Mouse (Mus musculus) subcutaneous adipose tissue, adult 2 months (tissue): ENCODE data around the gene Slc25a34. TPM values are rescaled to one million over a fixed set of nuclear protein-coding genes. Genes with fewer than 3 reads are reported as not detected.

Source experiments
- polyA plus RNA-seq: library from polyadenylated mRNA; depleted of rRNA; stranded (reverse); fragments of >200 nt; gene quantifications from 2 replicates; pipeline ENCODE4 v1.2.3, GENCODE M21; 2012; ENCODE audit warnings: low replicate concordance; rRNA removed

Slc25a34 gene
- 1.8 and 3.0 TPM in 2 replicates for polyA plus RNA-seq

DNA sequence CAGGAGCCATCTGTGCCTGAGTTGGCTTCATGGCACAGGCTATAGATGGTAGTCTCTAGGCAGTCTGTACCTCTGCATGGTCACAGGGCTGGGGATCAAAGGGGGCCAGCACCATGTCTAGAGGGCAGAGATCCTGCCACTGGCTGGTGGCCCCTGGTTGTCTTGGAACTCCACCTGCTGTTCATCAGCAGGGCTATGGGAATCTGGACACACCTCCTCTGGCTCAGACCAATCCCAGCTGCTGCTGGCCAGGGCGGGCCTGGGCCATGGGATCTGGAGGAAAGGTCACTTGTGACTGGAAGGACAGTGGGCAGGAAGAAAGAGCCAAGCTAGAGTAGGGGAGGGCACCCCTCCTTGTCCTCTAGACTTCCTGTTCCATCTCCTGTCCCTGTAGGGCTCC is at the start of gene Slc25a34:
TSS of gene Slc25a34 (minus strand) at position 156 of the 400 bp plus-strand sequence.

DNA sequence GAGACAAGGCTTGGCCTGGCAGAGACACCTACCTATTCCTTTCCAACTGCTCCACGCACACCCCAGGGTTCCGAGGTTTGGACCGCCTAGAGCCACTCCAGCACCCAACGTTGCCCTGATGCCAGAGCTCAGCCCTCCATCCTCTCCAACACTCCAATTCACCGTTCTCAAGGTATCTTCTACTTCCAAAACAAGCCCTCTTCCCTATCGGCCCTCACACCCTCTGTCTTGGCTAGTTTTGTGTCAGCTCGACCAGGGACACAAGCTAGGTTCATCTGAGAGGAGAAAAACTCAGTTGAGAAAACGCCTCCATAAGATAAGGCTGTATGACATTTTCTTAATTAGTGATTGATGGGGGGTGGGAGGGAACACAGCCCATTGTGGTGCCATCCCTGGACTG is 41.2 kb upstream of the Slc25a34 start, which contains the start of gene Plekhm2:
TSS of gene Plekhm2 (minus strand) at position 101 of the 400 bp plus-strand sequence.

DNA sequence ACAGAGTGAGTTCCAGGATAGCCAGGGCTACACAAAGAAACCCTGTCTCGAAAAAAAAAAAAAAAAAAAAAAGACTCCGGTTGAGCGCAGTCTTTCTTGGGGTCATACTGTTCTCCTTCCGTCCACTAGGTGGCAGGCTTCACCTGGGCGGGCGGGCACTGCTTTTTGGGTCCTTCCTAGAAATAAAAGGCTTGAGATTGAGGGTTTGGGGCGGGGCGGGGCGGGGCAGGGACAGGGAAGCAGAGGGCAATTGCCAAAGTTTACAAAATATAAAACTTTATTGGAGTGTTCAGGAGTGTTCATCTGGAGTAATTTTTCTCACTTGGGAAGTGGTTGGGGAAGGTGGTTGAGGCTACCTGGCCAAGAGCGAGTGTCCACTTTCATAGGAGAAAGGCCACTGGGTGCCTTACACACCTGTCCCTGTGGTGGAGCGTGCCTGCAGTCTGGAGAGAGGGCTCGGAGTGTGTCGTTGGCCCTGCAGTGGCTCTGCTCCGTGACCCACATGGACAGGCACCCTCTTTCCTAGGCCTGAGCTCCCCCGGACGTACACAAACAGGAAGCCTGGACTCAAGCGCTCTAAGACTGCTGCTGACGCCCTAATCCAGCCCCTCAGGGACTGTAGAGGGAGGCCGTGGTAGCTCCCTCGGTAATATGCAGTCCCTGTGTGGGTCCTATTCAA is 4.9 kb downstream of the Slc25a34 start, which contains the start of gene Tmem82:
TSS of gene Tmem82 (minus strand) at position 69 of the 679 bp plus-strand sequence.

DNA sequence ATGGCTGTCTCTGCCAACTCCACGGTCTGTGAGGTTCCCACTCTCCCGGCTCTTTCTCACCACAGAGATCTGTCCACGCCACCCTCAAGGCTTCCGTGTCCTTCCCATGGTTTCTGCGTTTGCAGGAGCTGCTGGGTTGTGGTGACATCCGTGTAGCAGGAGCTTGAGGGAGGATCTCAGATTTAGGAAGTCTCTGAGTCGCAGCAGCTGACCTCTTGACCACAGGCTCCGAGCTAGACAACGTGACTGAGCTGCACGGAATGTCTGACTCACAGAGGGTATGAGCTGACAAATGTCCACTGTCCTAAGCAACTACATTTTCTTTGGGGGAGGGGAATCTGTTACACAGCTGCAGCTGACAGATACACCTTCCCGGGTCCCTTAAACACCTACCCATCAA is 17.8 kb downstream of the Slc25a34 start, which contains the start of gene Fblim1:
TSS of gene Fblim1 (minus strand) at position 236 of the 400 bp plus-strand sequence.

Other genes with a start within 250 kb of the Slc25a34 start
- gene Clcnka, start 225.1 kb downstream of the Slc25a34 start, polyA plus RNA-seq, result 0.09 TPM in 1 of 2 replicates, not detected in the other
- 0.08 TPM in 1 of 2 replicates, not detected in the other for gene Clcnkb, start 207.8 kb downstream of the Slc25a34 start, polyA plus RNA-seq
- gene Hspb7, start 203.0 kb downstream of the Slc25a34 start, polyA plus RNA-seq, result 2.4 and 24.9 TPM in 2 replicates
- 0.13 and 3.3 TPM in 2 replicates for gene Srarp, start 187.7 kb downstream of the Slc25a34 start, polyA plus RNA-seq
- gene Zbtb17, start 179.2 kb downstream of the Slc25a34 start, polyA plus RNA-seq, result 21.7 and 37.9 TPM in 2 replicates
- 8.9 and 13.8 TPM in 2 replicates for gene Spen, start 85.2 kb downstream of the Slc25a34 start, polyA plus RNA-seq
- gene Fblim1, start 17.7 kb downstream of the Slc25a34 start, polyA plus RNA-seq, result 20.7 and 65.4 TPM in 2 replicates
- gene Tmem82, start 5.2 kb downstream of the Slc25a34 start, polyA plus RNA-seq, result 0.46 and 0.86 TPM in 2 replicates
- 41.7 and 65.7 TPM in 2 replicates for gene Plekhm2, start 41.1 kb upstream of the Slc25a34 start, polyA plus RNA-seq
- 13.4 and 16.3 TPM in 2 replicates for gene Rsc1a1, start 61.8 kb upstream of the Slc25a34 start, polyA plus RNA-seq
- gene Ddi2, start 99.6 kb upstream of the Slc25a34 start, polyA plus RNA-seq, result 10.9 and 18.8 TPM in 2 replicates
- 0.19 TPM in 1 of 2 replicates, not detected in the other for gene Agmat, start 122.9 kb upstream of the Slc25a34 start, polyA plus RNA-seq
- gene Dnajc16, start 167.1 kb upstream of the Slc25a34 start, polyA plus RNA-seq, result 11.2 and 13.9 TPM in 2 replicates
- gene Casp9, start 169.8 kb upstream of the Slc25a34 start, polyA plus RNA-seq, result 21.5 and 24.8 TPM in 2 replicates
- gene Cela2a, start 202.3 kb upstream of the Slc25a34 start, polyA plus RNA-seq, result 0.86 and 2.0 TPM in 2 replicates
- gene Ctrc, start 222.5 kb upstream of the Slc25a34 start, polyA plus RNA-seq, result 0.14 TPM in 1 of 2 replicates, not detected in the other